Mouse (Mus musculus): ENCODE results near the gene Ikbkg. TPM values are rescaled to one million over a fixed set of nuclear protein-coding genes. Genes with fewer than 3 reads are reported as not detected.
A peak's percentile ranks its signal among the peaks of the same experiment; 100 is the strongest.

The Ikbkg gene
- polyA plus RNA-seq, 1 experiment, result 10.1 TPM

GRCm38 (mm10) chrX:74413377-74413776 lies 20.3 kb downstream of the Ikbkg start:
- no peak overlapping the region for H3K27ac ChIP-seq (ENCODE audit: insufficient read depth, low read length)
- TF ChIP-seq CTCF (IDR thresholded peaks at IDR 0.05; ENCODE audit: extremely low read depth, insufficient read depth, insufficient read length, insufficient replicate concordance), result peak; percentile 76; the same call in 1 of the 2 replicates
- no peak for TF ChIP-seq POLR2A (IDR thresholded peaks at IDR 0.05; ENCODE audit: low read depth, low read length)
- H3K4me3 ChIP-seq (ENCODE audit: extremely low read depth, insufficient read depth, insufficient read length), result no peak overlapping the region
- no peaks in the 10 kb centered on the region for H3K36me3 ChIP-seq (ENCODE audit: control insufficient read depth, insufficient read depth, low read length)
- no peaks in the 10 kb centered on the region for H3K27me3 ChIP-seq (ENCODE audit: control insufficient read depth, insufficient read depth, low read length)
- no peaks in the 10 kb centered on the region for H3K4me1 ChIP-seq (ENCODE audit: control insufficient read depth, insufficient read depth, insufficient read length)
- DNase-seq (ENCODE audit: low read depth in 1 of 2, low spot score in 2 of 2), result peak; percentile 55 to 58

DNA sequence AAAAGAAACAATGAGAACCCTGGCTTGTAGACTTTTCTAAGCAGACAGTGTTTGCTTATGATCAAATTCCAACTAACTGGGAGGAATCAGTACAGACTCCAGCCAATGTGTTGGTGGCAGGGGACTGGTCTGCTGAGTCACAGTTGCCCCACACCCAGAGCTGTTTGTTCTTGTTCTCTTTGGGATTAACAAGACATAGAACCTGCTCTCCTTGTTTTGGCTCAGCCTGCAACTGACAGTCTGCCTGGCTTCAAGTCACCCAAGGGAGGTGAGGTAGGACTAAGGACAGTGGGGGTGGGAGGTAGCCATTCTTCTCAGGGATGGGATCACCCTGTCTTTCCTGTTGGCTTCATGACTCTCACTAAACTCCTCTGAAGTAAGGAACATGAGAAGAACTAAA lies 31.4 kb downstream of the Ikbkg start:
- no peak for DNase-seq (ENCODE audit: low read depth in 1 of 2, low spot score in 2 of 2)
- no peaks in the 10 kb centered on the region for H3K27me3 ChIP-seq (ENCODE audit: control insufficient read depth, insufficient read depth, low read length)
- H3K4me3 ChIP-seq (ENCODE audit: extremely low read depth, insufficient read depth, insufficient read length), result no peak overlapping the region
- TF ChIP-seq CTCF (IDR thresholded peaks at IDR 0.05; ENCODE audit: extremely low read depth, insufficient read depth, insufficient read length, insufficient replicate concordance), result no peak
- H3K36me3 ChIP-seq (ENCODE audit: control insufficient read depth, insufficient read depth, low read length), result no peaks in the 10 kb centered on the region
- H3K4me1 ChIP-seq (ENCODE audit: control insufficient read depth, insufficient read depth, insufficient read length), result no peaks in the 10 kb centered on the region; the same call in 1 of the 2 replicates
- H3K27ac ChIP-seq (ENCODE audit: insufficient read depth, low read length), result no peak overlapping the region

GRCm38 (mm10) chrX:74425195-74425594 lies 32.1 kb downstream of the Ikbkg start:
- WGBS, result 60% methylated on average over 4 of the region's 4 CpGs
- H3K36me3 ChIP-seq (ENCODE audit: control insufficient read depth, insufficient read depth, low read length), result no peaks in the 10 kb centered on the region
- no peak overlapping the region for H3K27ac ChIP-seq (ENCODE audit: insufficient read depth, low read length)
- H3K4me3 ChIP-seq (ENCODE audit: extremely low read depth, insufficient read depth, insufficient read length), result no peak overlapping the region
- no peak for DNase-seq (ENCODE audit: low read depth in 1 of 2, low spot score in 2 of 2)
- no peaks in the 10 kb centered on the region; the same call in 1 of the 2 replicates for H3K4me1 ChIP-seq (ENCODE audit: control insufficient read depth, insufficient read depth, insufficient read length)
- TF ChIP-seq CTCF (IDR thresholded peaks at IDR 0.05; ENCODE audit: extremely low read depth, insufficient read depth, insufficient read length, insufficient replicate concordance) (no peak), POLR2A (IDR thresholded peaks at IDR 0.05; ENCODE audit: low read depth, low read length) (no peak)
- no peaks in the 10 kb centered on the region for H3K27me3 ChIP-seq (ENCODE audit: control insufficient read depth, insufficient read depth, low read length)

- Histone ChIP-seq H3K4me3 (ENCODE audit: extremely low read depth, insufficient read depth, insufficient read length) (no peak overlapping the region), H3K36me3 (ENCODE audit: control insufficient read depth, insufficient read depth, low read length) (no peaks in the 10 kb centered on the region), H3K27ac (ENCODE audit: insufficient read depth, low read length) (no peak overlapping the region), H3K27me3 (ENCODE audit: control insufficient read depth, insufficient read depth, low read length) (no peaks in the 10 kb centered on the region), H3K4me1 (ENCODE audit: control insufficient read depth, insufficient read depth, insufficient read length) (no peaks in the 10 kb centered on the region; the same call in 1 of the 2 replicates)
- WGBS, result 31% methylated on average over 1 of the region's 1 CpGs
- no peak for DNase-seq (ENCODE audit: low read depth in 1 of 2, low spot score in 2 of 2)
- TF ChIP-seq CTCF (IDR thresholded peaks at IDR 0.05; ENCODE audit: extremely low read depth, insufficient read depth, insufficient read length, insufficient replicate concordance), result no peak
- TF ChIP-seq POLR2A (IDR thresholded peaks at IDR 0.05; ENCODE audit: low read depth, low read length), result no peak
Observed at GRCm38 (mm10) chrX:74426256-74426655, 33.2 kb downstream of the Ikbkg start.

DNA sequence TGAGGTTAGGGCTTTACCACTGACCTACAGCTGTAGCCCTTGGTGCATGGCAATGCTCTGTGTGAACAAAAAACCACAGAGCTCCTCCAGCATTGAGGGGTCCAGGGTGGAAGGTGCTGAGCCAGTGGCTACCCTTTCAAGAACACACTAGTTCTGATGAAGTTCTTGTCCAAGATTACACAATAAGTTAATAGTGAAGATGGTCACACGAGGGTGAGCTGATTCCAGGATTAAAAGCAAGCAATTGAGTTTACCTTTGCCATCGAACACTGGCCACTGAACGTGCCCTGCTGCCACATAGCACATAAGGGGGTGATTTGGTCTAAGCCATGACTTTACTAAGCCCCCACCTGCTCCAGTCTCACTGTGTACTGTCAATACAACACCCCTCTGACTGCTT lies 34.0 kb downstream of the Ikbkg start:
- 78% methylated on average over 3 of the region's 3 CpGs for WGBS
- no peak for DNase-seq (ENCODE audit: low read depth in 1 of 2, low spot score in 2 of 2)
- Histone ChIP-seq H3K36me3 (ENCODE audit: control insufficient read depth, insufficient read depth, low read length) (no peaks in the 10 kb centered on the region), H3K27me3 (ENCODE audit: control insufficient read depth, insufficient read depth, low read length) (no peaks in the 10 kb centered on the region), H3K4me1 (ENCODE audit: control insufficient read depth, insufficient read depth, insufficient read length) (no peaks in the 10 kb centered on the region; the same call in 1 of the 2 replicates), H3K4me3 (ENCODE audit: extremely low read depth, insufficient read depth, insufficient read length) (no peak overlapping the region), H3K27ac (ENCODE audit: insufficient read depth, low read length) (no peak overlapping the region; the same call in 1 of the 2 replicates)
- TF ChIP-seq POLR2A (IDR thresholded peaks at IDR 0.05; ENCODE audit: low read depth, low read length), result no peak
- TF ChIP-seq CTCF (IDR thresholded peaks at IDR 0.05; ENCODE audit: extremely low read depth, insufficient read depth, insufficient read length, insufficient replicate concordance), result no peak

DNA sequence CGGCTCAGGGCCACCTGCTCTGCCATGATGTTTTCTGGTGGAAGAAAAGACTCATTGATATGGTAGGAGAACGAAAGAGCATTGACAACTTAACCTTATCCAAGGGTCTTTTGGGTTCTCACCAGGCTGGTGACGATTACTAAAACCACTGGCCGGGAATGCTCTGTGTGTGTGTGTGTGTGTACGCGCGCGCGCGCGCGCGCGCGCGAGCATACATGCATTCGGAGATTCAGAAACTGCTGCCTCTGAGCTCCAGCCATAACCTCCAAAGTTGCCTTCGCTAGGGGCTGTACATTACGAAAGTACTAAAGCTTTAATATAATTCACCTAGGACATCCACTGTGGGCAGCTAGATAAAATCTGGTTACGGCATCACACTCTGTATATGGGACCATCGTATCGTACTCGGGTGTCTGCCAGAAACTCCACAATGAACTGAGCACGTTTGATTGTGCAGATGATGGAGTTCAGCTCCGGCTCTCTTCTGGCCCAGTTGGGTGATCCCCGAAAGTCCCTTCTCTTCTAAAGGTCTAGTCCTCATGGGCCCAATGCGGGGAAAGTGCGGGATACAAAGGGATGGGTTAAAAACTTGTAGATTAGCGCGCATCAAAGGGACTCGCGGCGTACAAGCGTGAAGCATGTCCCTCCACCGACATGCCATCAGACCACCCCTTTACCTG lies 35.2 kb downstream of the Ikbkg start:
- no peak for DNase-seq (ENCODE audit: low read depth in 1 of 2, low spot score in 2 of 2)
- Histone ChIP-seq H3K4me3 (ENCODE audit: extremely low read depth, insufficient read depth, insufficient read length) (peak overlapping the region; percentile 94), H3K27me3 (ENCODE audit: control insufficient read depth, insufficient read depth, low read length) (no peaks in the 10 kb centered on the region), H3K27ac (ENCODE audit: insufficient read depth, low read length) (peak overlapping the region; percentile 93), H3K36me3 (ENCODE audit: control insufficient read depth, insufficient read depth, low read length) (no peaks in the 10 kb centered on the region), H3K4me1 (ENCODE audit: control insufficient read depth, insufficient read depth, insufficient read length) (no peaks in the 10 kb centered on the region; the same call in 1 of the 2 replicates)
- TF ChIP-seq CTCF (IDR thresholded peaks at IDR 0.05; ENCODE audit: extremely low read depth, insufficient read depth, insufficient read length, insufficient replicate concordance), result no peak
- no peak for TF ChIP-seq POLR2A (IDR thresholded peaks at IDR 0.05; ENCODE audit: low read depth, low read length)
- 32% methylated on average over 35 of the region's 35 CpGs for WGBS

DNA sequence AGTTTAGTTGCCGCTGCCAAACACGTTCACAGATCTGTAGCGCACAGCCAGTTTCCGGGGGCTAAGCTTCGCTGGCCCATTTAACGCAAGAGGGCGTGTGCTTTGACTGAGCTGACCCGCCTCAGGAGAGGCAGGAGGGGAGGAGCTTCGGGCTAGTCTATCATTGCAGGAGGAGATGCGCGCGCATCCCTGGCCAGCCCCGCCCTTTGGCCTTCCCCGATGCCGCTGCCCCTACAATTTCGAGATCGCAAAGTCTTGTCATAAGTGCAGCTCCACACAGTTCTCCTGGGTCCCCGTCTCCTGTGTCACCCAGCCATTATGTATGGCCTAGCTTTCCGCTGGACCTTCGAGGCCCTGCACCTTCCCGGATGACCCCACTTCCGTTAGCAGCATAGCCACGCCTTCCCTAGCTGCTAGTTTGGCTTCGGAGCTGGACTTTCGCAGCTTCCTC lies 35.8 kb downstream of the Ikbkg start, which contains the start of gene G6pdx:
Gene G6pdx (minus strand): TSS at position 369 of the 451 bp plus-strand sequence.
- 24% methylated on average over 25 of the region's 25 CpGs for WGBS
- H3K27ac ChIP-seq (ENCODE audit: insufficient read depth, low read length), result peak within 1 kb of the TSS; percentile 93

More for the DNA sequence above, 35.8 kb downstream of the Ikbkg start, which contains the start of gene G6pdx:
- peak; percentile 80 to 85 for DNase-seq (ENCODE audit: low read depth in 1 of 2, low spot score in 2 of 2)
- no peaks in the 10 kb centered on the region; the same call in 1 of the 2 replicates for H3K4me1 ChIP-seq (ENCODE audit: control insufficient read depth, insufficient read depth, insufficient read length)
- TF ChIP-seq CTCF (IDR thresholded peaks at IDR 0.05; ENCODE audit: extremely low read depth, insufficient read depth, insufficient read length, insufficient replicate concordance), result no peak
- peak; percentile 43 for TF ChIP-seq POLR2A (IDR thresholded peaks at IDR 0.05; ENCODE audit: low read depth, low read length)
- H3K27me3 ChIP-seq (ENCODE audit: control insufficient read depth, insufficient read depth, low read length), result no peaks in the 10 kb centered on the region
- H3K4me3 ChIP-seq (ENCODE audit: extremely low read depth, insufficient read depth, insufficient read length), result peak within 1 kb of the TSS; percentile 94
- H3K36me3 ChIP-seq (ENCODE audit: control insufficient read depth, insufficient read depth, low read length), result no peaks in the 10 kb centered on the region
